Mouse (Mus musculus) midbrain, embryonic 14.5 days (tissue): Measurements from ENCODE around the gene Ipo9. TPM values are rescaled to one million over a fixed set of nuclear protein-coding genes. Genes with fewer than 3 reads are reported as not detected.

Experiments used
- ATAC-seq: fragments of 200-750 bp; cut with Nextera tagmentation; 2 replicates; pipeline ENCODE4 v1.8.0; 2017; ENCODE audit warnings: moderate number of reproducible peaks, moderate library complexity; ENCODE audit not compliant: low FRiP score, low TSS enrichment
- DNase-seq: peaks from one replicate; pipeline ENCODE4 v3.0.0-alpha.2; 2015
- H3K27ac ChIP-seq: fragments of 300-500 bp; sonication (generic); replicated peaks from 2 replicates; pipeline ENCODE4 v1.5.1; 2014; ENCODE audit warnings: mild to moderate bottlenecking, low read depth, low read length, moderate library complexity
- H3K27me3 ChIP-seq: fragments of 300-500 bp; sonication (generic); 2 replicates; pipeline ENCODE4 v1.6.1; 2014; ENCODE audit warnings: low read length, control low read depth, mixed read lengths; ENCODE audit not compliant: control insufficient read depth, insufficient read depth
- H3K36me3 ChIP-seq: fragments of 300-500 bp; sonication (generic); 2 replicates; pipeline ENCODE4 v1.6.1; 2014; ENCODE audit warnings: low read length, control low read depth; ENCODE audit not compliant: control insufficient read depth, insufficient read depth
- H3K4me1 ChIP-seq: fragments of 300-500 bp; sonication (generic); 2 replicates; pipeline ENCODE4 v1.6.1; 2014; ENCODE audit warnings: mild to moderate bottlenecking, antibody characterized with exemption, low read length, control low read depth; ENCODE audit not compliant: control insufficient read depth, insufficient read depth
- H3K4me2 ChIP-seq: fragments of 300-500 bp; sonication (generic); 2 replicates; pipeline ENCODE4 v1.6.1; 2014; ENCODE audit warnings: mild to moderate bottlenecking, low read length, moderate library complexity
- H3K4me3 ChIP-seq: fragments of 300-500 bp; sonication (generic); replicated peaks from 2 replicates; pipeline ENCODE4 v1.5.1; 2014; ENCODE audit warnings: low read depth, low read length
- H3K9ac ChIP-seq: fragments of 300-500 bp; sonication (generic); replicated peaks from 2 replicates; pipeline ENCODE4 v1.6.1; 2014; ENCODE audit warnings: mild to moderate bottlenecking, low read length, moderate library complexity
- H3K9me3 ChIP-seq: fragments of 300-500 bp; sonication (generic); 2 replicates; pipeline ENCODE4 v1.6.1; 2016; ENCODE audit warnings: low read length, control low read depth, mixed read lengths; ENCODE audit not compliant: control insufficient read depth
- WGBS: fragments of 180-500 bp; shearing (Covaris S2); extraction: QIAGEN DNeasy Blood & Tissue Kit; methylation state at CpG from one replicate; pipeline ENCODE4 v1.1.7; 2014; 5-methylcytosine and 5-hydroxymethylcytosine counted together
- polyA plus RNA-seq: library from polyadenylated mRNA; unstranded; fragments of >200 nt; fragmentation: Nextera tagmentation; extraction: Ambion mirVana; gene quantifications from 2 replicates; pipeline ENCODE4 v1.2.1, GENCODE M21; 2014

The Ipo9 gene
- polyA plus RNA-seq, 1 experiment from 2014 or later, result 127 TPM

DNA sequence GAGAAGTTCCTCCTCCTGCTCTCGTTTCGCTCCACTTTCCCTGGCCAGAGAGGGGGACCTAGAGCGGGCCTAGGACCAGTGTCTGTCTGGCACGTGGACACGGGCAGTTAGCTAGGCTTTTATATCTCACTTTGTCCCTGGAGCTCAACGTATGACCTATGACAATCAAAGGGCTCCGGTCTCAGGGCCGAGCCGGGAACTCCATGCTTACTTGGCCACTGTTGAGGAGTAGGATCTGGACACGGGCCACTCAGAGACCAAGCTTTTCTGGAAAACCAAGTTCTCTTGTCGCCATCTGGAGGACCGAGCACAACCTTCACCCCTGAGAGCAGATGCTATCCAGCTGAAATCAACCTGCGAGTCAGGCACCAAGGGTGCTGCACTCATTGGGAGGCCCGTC is 61.3 kb downstream of the Ipo9 start:
- ATAC-seq, result no peak
- H3K9me3 ChIP-seq, result no peaks in the 10 kb centered on the region

DNA sequence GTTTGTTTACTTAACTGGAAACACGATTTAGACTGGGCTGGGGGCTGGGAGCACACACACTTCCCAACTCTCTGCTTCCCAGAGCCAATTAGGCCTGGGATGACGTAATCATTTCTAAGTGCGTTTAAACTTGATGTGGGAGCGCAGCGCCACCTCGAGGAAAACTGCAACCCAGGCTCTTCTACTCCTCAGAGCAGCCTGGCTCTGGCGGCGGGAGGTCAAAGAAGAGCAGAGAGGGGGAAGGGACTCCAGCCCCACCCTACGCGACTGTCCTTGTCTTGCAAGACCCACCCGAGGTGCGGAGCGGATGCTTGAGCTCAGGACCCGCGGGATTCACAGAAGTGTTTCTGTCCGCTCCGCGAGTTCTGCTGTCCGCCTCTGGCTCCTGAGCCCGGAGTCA is 62.1 kb downstream of the Ipo9 start:
- no peak overlapping the region for H3K27ac ChIP-seq

More for the DNA sequence above, 61.3 kb downstream of the Ipo9 start:
- Histone ChIP-seq H3K36me3 (0 out of 2 replicates have a peak, but pooled peaks cover 7% of the 10 kb centered on the region), H3K4me2 (peak overlapping the region; percentile 88), H3K9ac (no peak overlapping the region; the same call in 1 of the 2 replicates), H3K4me1 (peaks cover 33% of the 10 kb centered on the region), H3K4me3 (peak overlapping the region; percentile 42), H3K27ac (no peak overlapping the region), H3K27me3 (no peaks in the 10 kb centered on the region)
- peak; percentile 62 for DNase-seq
- WGBS, result 15% methylated on average over 14 of the region's 14 CpGs

DNA sequence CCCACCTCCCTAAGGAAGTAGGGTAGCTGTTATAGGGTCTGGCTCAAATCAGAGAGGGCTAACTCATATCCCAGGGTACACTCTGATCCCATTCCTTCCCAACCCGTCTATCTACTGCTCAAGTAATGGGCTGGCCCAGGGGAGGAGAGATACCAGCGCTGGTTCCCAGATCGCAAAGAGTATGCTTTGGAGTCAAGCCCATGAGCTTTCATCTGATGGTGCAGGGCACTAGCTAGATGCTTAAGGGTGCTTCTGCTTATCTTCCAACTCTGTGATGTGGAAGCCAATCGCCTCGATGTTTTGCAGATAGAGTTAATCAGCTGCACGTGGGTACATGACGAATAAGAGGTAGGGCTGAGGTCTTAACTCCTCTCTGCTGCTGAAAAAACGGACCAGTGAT is 62.7 kb downstream of the Ipo9 start:
- Histone ChIP-seq H3K9me3 (no peaks in the 10 kb centered on the region), H3K27ac (no peak overlapping the region), H3K4me2 (no peak overlapping the region), H3K9ac (no peak overlapping the region), H3K4me1 (peaks cover 21% of the 10 kb centered on the region), H3K36me3 (0 out of 2 replicates have a peak, but pooled peaks cover 7% of the 10 kb centered on the region), H3K4me3 (no peak overlapping the region), H3K27me3 (no peaks in the 10 kb centered on the region)
- no peak for DNase-seq
- no peak for ATAC-seq
- 76% methylated on average over 8 of the region's 8 CpGs for WGBS

More for the DNA sequence above, 62.1 kb downstream of the Ipo9 start:
- ATAC-seq (peak; percentile 71), DNase-seq (peak; percentile 93)
- Histone ChIP-seq H3K9ac (peak overlapping the region; percentile 55; the same call in 1 of the 2 replicates), H3K9me3 (no peaks in the 10 kb centered on the region), H3K4me1 (peaks cover 27% of the 10 kb centered on the region), H3K27me3 (no peaks in the 10 kb centered on the region), H3K4me3 (peak overlapping the region; percentile 42), H3K36me3 (0 out of 2 replicates have a peak, but pooled peaks cover 7% of the 10 kb centered on the region), H3K4me2 (peak overlapping the region; percentile 88)
- under 1% methylated on average over 20 of the region's 20 CpGs for WGBS

DNA sequence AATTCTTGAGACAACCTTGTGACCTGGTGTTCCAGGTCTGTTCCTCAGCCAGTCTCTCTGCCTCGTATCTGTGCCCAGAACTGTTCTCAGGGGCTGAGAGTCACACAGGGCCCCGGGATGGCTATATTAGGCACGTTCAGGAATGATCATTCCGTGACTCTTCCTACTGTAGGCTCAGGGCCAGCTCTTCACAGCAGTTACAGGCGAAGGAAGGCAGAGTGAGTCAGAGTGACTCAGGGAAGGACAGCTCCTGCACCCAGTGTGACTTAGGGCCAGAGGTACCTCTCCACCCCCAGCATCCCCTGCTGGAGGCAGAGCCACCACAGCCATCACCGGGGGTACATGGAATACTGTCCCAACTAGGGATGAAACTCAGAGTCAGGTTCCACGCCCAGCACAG is 63.3 kb downstream of the Ipo9 start:
- Histone ChIP-seq H3K9ac (no peak overlapping the region), H3K4me3 (no peak overlapping the region), H3K4me1 (peaks cover 16% of the 10 kb centered on the region), H3K36me3 (0 out of 2 replicates have a peak, but pooled peaks cover 7% of the 10 kb centered on the region), H3K27me3 (no peaks in the 10 kb centered on the region), H3K9me3 (no peaks in the 10 kb centered on the region), H3K4me2 (no peak overlapping the region), H3K27ac (no peak overlapping the region)
- ATAC-seq, result no peak
- no peak for DNase-seq
- whole genome bisulfite sequencing, result 82% methylated on average over 7 of the region's 7 CpGs

DNA sequence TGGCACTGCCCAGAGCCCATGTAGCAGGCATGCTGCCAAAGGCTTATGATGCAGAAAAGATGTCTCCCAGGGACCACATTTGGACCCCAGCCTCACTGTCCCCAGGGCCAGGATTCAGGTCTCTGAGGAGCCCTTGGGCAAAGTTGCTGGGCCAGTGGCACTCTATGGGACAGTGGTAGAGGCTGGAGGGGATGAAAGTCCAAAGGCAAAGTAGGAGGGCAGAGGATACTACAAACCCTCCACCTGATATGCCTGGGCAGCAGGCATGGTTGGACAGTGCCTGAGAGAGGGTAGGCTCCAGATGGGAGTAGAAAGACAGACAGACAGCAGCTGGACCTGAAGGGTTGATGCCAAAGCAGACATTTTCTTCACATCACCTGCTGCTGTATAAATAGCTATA is 63.9 kb downstream of the Ipo9 start:
- Histone ChIP-seq H3K9ac (no peak overlapping the region), H3K36me3 (0 out of 2 replicates have a peak, but pooled peaks cover 7% of the 10 kb centered on the region), H3K27ac (no peak overlapping the region), H3K4me3 (no peak overlapping the region), H3K4me2 (no peak overlapping the region), H3K27me3 (no peaks in the 10 kb centered on the region), H3K9me3 (no peaks in the 10 kb centered on the region), H3K4me1 (peaks cover 15% of the 10 kb centered on the region)
- ATAC-seq (no peak), DNase-seq (no peak)

DNA sequence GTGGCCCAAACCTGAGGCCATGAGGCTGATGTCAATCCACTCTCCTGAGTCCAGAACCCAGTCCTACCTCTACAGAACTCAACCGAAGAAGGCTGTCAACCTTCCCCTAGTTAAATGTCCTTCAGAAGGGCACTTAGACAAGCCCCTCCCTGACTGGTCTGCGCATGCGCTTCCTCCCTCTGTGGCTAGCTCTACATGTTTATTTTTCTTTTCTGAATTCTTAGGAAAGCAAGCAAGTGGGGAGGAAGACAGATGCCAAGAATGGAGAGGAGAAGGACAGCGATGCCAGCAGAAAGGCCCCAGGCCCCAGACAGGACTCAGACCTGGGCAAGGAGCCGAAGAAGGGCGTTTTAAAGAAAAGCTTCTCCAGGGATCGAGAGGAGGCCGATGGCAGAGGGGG is 66.9 kb downstream of the Ipo9 start:
- WGBS, result 94% methylated on average over 8 of the region's 8 CpGs
- DNase-seq (no peak), ATAC-seq (no peak)
- Histone ChIP-seq H3K9ac (no peak overlapping the region), H3K9me3 (no peaks in the 10 kb centered on the region), H3K4me1 (peaks cover 7% of the 10 kb centered on the region), H3K27ac (no peak overlapping the region), H3K36me3 (no peaks in the 10 kb centered on the region), H3K4me3 (no peak overlapping the region), H3K4me2 (no peak overlapping the region), H3K27me3 (no peaks in the 10 kb centered on the region)

DNA sequence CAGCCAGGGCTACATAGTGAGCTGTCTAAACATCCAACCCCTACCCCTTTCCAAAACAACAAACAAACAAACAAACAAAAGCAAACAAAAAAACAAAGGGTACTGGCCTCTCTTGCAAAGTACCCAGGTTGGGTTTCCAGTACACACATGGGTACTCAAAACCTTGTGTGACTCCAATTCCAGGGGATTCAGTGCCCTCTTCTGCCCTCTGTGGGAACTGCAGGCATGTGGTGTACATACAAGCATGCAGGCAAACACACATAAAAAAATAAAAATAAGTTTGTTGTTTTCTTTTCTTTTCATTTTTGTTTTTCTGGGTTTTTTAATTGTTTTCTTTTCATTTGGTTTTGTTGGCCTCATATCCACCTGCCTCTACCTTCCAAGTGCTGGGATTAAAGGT is 68.2 kb downstream of the Ipo9 start:
- H3K36me3 ChIP-seq, result no peaks in the 10 kb centered on the region
- no peaks in the 10 kb centered on the region for H3K9me3 ChIP-seq
- H3K9ac ChIP-seq, result no peak overlapping the region
- no peak for DNase-seq
- ATAC-seq, result no peak
- no peak overlapping the region for H3K4me2 ChIP-seq
- no peak overlapping the region for H3K27ac ChIP-seq
- H3K4me1 ChIP-seq, result no peaks in the 10 kb centered on the region
- no peaks in the 10 kb centered on the region for H3K27me3 ChIP-seq
- H3K4me3 ChIP-seq, result no peak overlapping the region

DNA sequence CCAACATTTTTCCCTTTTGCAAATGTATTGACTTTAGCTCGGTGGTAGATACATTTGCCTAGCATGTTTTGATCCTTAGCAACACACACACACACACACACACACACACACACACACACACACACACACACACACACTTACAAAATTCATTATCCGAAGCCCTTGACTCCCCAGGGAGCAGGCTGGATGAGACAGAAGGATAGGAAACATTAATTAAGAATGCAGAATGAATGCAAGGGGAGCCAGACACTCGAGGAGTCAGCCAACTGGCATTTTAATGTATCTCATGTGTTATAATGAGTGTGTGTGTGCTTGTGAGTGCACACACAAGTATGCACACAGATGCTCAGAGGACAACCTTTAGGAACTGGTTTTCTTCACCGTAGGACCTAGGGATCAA is 68.8 kb downstream of the Ipo9 start:
- Histone ChIP-seq H3K9me3 (no peaks in the 10 kb centered on the region), H3K9ac (no peak overlapping the region), H3K36me3 (no peaks in the 10 kb centered on the region), H3K4me2 (no peak overlapping the region), H3K4me1 (no peaks in the 10 kb centered on the region), H3K27ac (no peak overlapping the region), H3K4me3 (no peak overlapping the region), H3K27me3 (no peaks in the 10 kb centered on the region)
- DNase-seq, result peak; percentile 35
- WGBS, result 75% methylated on average over 4 of the region's 4 CpGs
- ATAC-seq, result no peak

DNA sequence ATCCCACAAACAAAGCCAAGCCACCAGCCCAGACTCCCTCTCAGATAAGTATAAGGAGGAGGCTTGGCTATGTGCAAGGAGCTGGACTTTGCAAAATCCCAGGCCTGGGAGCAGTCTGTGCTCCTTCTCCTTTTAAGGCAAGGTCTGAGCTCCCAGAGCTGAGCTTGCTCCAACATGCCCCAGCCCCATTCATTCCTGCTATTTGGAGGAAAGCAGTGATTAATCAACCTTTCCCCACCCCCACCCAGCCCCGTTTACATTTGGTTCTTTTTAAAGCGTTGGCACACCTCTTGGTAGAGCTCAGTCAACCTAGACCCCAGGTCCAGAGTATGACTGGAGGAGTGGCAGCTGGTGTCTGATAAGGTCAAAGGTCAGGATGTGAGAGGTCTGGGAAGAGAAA is 71.2 kb downstream of the Ipo9 start:
- Histone ChIP-seq H3K9ac (no peak overlapping the region), H3K36me3 (no peaks in the 10 kb centered on the region), H3K27me3 (no peaks in the 10 kb centered on the region), H3K4me3 (no peak overlapping the region), H3K4me1 (no peaks in the 10 kb centered on the region), H3K4me2 (no peak overlapping the region), H3K9me3 (no peaks in the 10 kb centered on the region), H3K27ac (no peak overlapping the region)
- ATAC-seq, result no peak
- WGBS, result 20% methylated on average over 2 of the region's 2 CpGs
- DNase-seq, result no peak
